Mouse (Mus musculus) liver, embryonic 11.5 days (tissue): ENCODE results near the gene Cfap99. TPM values are rescaled to one million over a fixed set of nuclear protein-coding genes. Genes with fewer than 3 reads are reported as not detected.

Experiments used
- ATAC-seq: fragments of 200-750 bp; cut with Nextera tagmentation; replicated peaks from 2 replicates; pipeline ENCODE4 v1.8.0; 2017; ENCODE audit warnings: moderate number of reproducible peaks, mild to moderate bottlenecking, moderate TSS enrichment, moderate library complexity; ENCODE audit not compliant: low FRiP score
- DNase-seq: peaks from one replicate; pipeline ENCODE4 v3.0.0-alpha.2; 2017; ENCODE audit warnings: low spot score
- H3K27ac ChIP-seq: fragments of 300-500 bp; sonication (generic); 2 replicates; pipeline ENCODE4 v1.5.1; 2014; ENCODE audit warnings: mild to moderate bottlenecking, low read depth, low read length, control low read depth
- H3K27me3 ChIP-seq: fragments of 300-500 bp; sonication (generic); replicated peaks from 2 replicates; pipeline ENCODE4 v1.6.1; 2014; ENCODE audit warnings: low read length, mixed read lengths; ENCODE audit not compliant: control insufficient read depth, insufficient read depth
- H3K36me3 ChIP-seq: fragments of 300-500 bp; sonication (generic); 2 replicates; pipeline ENCODE4 v1.6.1; 2014; ENCODE audit warnings: mild to moderate bottlenecking, low read length, moderate library complexity, mixed read lengths; ENCODE audit not compliant: control insufficient read depth, insufficient read depth
- H3K4me1 ChIP-seq: fragments of 300-500 bp; sonication (generic); replicated peaks from 2 replicates; pipeline ENCODE4 v1.6.1; 2014; ENCODE audit warnings: low read length, mixed read lengths; ENCODE audit not compliant: control insufficient read depth, insufficient read depth
- H3K4me2 ChIP-seq: fragments of 300-500 bp; sonication (generic); 2 replicates; pipeline ENCODE4 v1.6.1; 2014; ENCODE audit warnings: mild to moderate bottlenecking, control low read depth, moderate library complexity
- H3K4me3 ChIP-seq: fragments of 300-500 bp; sonication (generic); 2 replicates; pipeline ENCODE4 v1.5.1; 2014; ENCODE audit warnings: low read depth, low read length, control low read depth
- H3K9ac ChIP-seq: fragments of 300-500 bp; sonication (generic); 2 replicates; pipeline ENCODE4 v1.6.1; 2014; ENCODE audit warnings: low read depth, low read length, control low read depth
- H3K9me3 ChIP-seq: fragments of 300-500 bp; sonication (generic); 2 replicates; pipeline ENCODE4 v1.6.1; 2016; ENCODE audit warnings: low read length, inconsistent platforms, mixed read lengths; ENCODE audit not compliant: control insufficient read depth
- WGBS: fragments of 180-500 bp; shearing (Covaris S2); extraction: QIAGEN DNeasy Blood & Tissue Kit; methylation state at CpG from one replicate; pipeline ENCODE4 v1.1.7; 2014; 5-methylcytosine and 5-hydroxymethylcytosine counted together
- polyA plus RNA-seq: library from polyadenylated mRNA; unstranded; fragments of >200 nt; fragmentation: Nextera tagmentation; extraction: Ambion mirVana; gene quantifications from 2 replicates; pipeline ENCODE4 v1.2.1, GENCODE M21; 2014

Cfap99 gene
- polyA plus RNA-seq, 1 experiment from 2014 or later = not detected

DNA sequence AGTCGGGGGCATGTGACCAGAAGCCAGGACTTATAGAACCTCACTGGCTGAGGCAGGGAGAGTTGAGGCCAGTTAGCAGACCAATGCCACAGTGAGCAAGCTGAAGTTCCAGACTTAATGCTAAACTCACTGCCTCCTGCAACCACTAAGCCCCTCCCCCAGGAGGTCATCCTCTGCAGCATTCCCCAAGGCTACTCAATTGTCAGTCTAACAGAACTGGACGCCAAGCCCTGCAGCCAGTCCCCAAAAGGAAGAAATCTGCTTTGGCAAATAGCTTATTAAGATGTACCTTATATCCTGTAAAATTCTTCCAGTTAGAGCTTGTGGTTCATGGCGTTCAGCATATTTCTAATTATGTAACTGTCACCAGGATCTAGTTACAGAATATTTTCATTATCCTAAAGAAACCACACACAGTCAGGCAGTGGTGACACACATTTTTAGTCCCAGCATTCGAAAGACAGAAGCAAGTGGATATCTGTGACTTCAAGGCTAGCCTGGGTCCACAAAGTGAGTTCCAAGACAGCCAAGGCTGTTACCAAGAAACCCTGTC lies 35.4 kb upstream of the Cfap99 start:
- Histone ChIP-seq H3K4me1 (no peaks in the 10 kb centered on the region), H3K4me3 (no peak overlapping the region), H3K36me3 (no peaks in the 10 kb centered on the region), H3K4me2 (no peak overlapping the region), H3K27me3 (no peaks in the 10 kb centered on the region), H3K9me3 (no peaks in the 10 kb centered on the region), H3K27ac (no peak overlapping the region), H3K9ac (no peak overlapping the region)
- 60% methylated on average over 4 of the region's 4 CpGs for WGBS
- ATAC-seq = no peak
- DNase-seq = no peak

DNA sequence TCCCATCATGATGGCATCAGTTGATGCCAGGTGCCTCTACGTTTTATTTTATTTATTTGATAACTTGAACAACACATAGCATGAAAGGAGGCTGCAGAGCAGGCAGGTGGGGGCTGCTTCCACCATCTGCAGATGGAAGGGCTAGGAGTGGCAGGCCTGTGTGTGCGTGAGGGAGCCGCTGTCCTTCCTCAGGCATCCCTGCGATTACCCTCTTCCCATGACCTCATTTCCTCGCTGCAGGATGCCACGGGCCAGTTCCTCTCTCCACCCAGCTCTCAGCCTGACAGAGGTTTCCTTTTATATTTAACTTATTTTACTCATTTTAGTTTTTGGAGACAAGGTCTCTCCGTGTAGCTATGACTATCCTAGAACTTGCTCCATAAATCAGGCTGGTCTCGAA lies 34.1 kb upstream of the Cfap99 start:
- no peak overlapping the region for H3K27ac ChIP-seq
- H3K9me3 ChIP-seq = no peaks in the 10 kb centered on the region
- WGBS = 59% methylated on average over 8 of the region's 8 CpGs
- DNase-seq (no peak), ATAC-seq (no peak)
- H3K4me2 ChIP-seq = no peak overlapping the region
- H3K4me3 ChIP-seq = no peak overlapping the region
- no peaks in the 10 kb centered on the region for H3K27me3 ChIP-seq
- no peaks in the 10 kb centered on the region for H3K4me1 ChIP-seq
- no peak overlapping the region for H3K9ac ChIP-seq
- H3K36me3 ChIP-seq = no peaks in the 10 kb centered on the region

DNA sequence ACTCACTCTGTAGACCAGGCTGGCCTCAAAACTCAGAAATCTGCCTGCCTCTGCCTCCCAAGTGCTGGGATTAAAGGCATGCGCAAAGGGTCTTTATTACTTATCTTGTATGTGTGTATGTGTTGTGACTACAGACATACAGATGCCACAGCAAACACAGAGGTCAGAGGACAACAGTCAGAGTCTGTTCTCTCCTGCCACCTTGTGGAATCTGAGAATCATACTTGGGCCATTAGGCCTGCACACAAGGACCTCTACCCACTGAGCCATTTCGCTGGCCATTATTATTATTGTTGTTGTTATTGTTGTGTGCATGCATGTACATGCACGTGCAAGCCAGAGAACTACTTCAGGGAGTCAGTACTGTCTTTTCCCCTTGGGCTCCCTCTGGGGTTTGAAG lies 33.2 kb upstream of the Cfap99 start:
- Histone ChIP-seq H3K4me1 (no peaks in the 10 kb centered on the region), H3K4me2 (no peak overlapping the region), H3K27ac (no peak overlapping the region), H3K9ac (no peak overlapping the region), H3K27me3 (no peaks in the 10 kb centered on the region), H3K4me3 (no peak overlapping the region), H3K36me3 (no peaks in the 10 kb centered on the region), H3K9me3 (no peaks in the 10 kb centered on the region)
- ATAC-seq (no peak), DNase-seq (no peak)
- WGBS = 80% methylated on average over 3 of the region's 3 CpGs

DNA sequence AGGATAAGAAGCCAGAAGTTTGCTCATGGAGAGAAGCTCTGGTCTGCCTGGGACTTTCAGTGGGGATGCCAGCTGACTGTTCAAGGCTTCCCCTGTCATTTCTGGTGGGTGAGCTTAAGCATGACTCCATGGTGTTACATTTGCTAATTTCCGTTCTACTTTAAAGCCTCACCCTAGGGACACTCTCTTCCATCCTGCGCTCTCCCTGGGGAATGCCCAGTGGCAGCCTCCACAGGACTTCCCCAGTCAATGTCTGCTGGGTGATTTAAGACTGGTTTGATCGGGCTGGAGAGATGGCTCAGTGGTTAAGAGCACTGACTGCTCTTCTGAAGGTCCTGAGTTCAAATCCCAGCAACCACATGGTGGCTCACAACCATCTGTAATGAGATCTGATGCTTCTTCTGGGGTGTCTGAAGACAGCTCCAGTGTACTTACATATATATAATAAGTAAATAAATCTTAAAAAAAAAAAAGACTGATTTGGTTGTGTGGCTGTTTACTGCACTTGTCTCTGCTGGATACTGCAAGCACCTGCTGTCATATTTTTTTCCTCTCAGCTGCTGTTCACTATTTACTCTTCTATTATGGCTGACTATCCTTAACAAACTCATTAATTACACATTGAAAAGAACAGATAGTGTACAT lies 29.1 kb upstream of the Cfap99 start:
- no peaks in the 10 kb centered on the region for H3K36me3 ChIP-seq
- WGBS = 67% methylated on average over 3 of the region's 3 CpGs
- ATAC-seq (no peak), DNase-seq (no peak)
- H3K9me3 ChIP-seq = no peaks in the 10 kb centered on the region
- H3K9ac ChIP-seq = no peak overlapping the region
- H3K4me2 ChIP-seq = no peak overlapping the region
- no peak overlapping the region for H3K27ac ChIP-seq
- no peaks in the 10 kb centered on the region for H3K27me3 ChIP-seq
- no peaks in the 10 kb centered on the region for H3K4me1 ChIP-seq
- H3K4me3 ChIP-seq = no peak overlapping the region

DNA sequence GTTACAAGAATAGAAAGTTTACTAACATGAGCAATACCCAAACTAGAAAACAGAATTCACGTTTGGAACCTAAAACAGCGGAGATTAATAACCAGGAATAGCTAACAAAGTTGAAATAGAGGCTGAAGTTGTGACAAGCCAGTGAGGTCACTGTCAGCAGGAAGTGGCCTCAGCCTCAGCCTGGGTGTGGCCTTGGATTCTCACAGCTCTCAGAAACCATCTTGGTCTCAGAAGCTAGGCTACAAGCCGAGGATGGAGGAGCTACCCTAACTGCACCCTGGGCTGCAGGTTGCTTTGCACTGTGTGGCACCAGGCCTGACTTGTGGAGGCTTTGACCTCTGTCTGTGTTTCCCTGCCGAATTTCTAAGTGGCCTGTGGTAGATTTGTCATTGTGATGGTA lies 22.3 kb upstream of the Cfap99 start:
- no peak for ATAC-seq
- Histone ChIP-seq H3K4me2 (no peak overlapping the region), H3K36me3 (no peaks in the 10 kb centered on the region), H3K9ac (no peak overlapping the region), H3K4me3 (no peak overlapping the region), H3K27ac (no peak overlapping the region), H3K9me3 (no peaks in the 10 kb centered on the region), H3K27me3 (no peaks in the 10 kb centered on the region), H3K4me1 (peaks cover 3% of the 10 kb centered on the region; the same call in 1 of the 2 replicates)
- WGBS = 55% methylated on average over 4 of the region's 4 CpGs
- no peak for DNase-seq

DNA sequence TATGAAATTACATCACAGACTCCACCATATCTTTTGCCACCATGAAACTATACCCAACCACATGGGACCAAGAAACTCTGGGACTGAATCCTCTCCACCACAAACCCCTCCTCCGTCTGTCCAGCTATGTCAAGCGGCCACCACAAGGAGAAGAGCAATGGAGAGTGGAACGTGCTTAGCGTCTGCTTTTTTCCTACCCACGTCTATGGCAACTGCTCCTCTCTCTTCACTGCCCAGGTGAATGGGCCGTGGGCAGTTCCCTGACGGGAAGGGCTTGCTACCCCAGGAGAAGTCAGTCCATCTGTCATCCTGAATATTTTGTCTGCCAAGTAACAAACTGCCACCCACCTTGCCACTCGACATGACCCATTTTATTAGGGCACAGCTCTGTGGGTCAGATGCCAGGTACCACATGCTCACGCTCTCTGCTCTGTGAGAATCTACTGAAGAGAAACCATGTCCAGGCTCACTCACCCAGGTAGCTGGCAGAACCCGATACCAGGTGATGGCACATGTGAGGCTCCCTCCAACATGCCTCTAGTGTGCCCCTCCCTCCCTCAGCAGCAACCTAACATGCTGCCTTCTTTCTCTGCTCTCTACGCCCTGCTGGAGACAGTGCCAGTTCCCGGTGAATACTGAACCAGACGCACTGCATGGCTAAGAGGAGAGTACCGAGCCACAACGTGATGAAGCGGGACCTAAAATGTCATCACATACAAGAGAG lies 19.0 kb upstream of the Cfap99 start:
- ATAC-seq = peak; percentile 71
- Histone ChIP-seq H3K9me3 (no peaks in the 10 kb centered on the region), H3K4me1 (peaks cover 3% of the 10 kb centered on the region; the same call in 1 of the 2 replicates), H3K4me3 (no peak overlapping the region), H3K4me2 (peak overlapping the region; percentile 51), H3K27me3 (no peaks in the 10 kb centered on the region), H3K36me3 (no peaks in the 10 kb centered on the region), H3K9ac (peak overlapping the region; percentile 0; the same call in 1 of the 2 replicates), H3K27ac (peak overlapping the region; percentile 59)
- WGBS = 79% methylated on average over 16 of the region's 16 CpGs
- no peak for DNase-seq

DNA sequence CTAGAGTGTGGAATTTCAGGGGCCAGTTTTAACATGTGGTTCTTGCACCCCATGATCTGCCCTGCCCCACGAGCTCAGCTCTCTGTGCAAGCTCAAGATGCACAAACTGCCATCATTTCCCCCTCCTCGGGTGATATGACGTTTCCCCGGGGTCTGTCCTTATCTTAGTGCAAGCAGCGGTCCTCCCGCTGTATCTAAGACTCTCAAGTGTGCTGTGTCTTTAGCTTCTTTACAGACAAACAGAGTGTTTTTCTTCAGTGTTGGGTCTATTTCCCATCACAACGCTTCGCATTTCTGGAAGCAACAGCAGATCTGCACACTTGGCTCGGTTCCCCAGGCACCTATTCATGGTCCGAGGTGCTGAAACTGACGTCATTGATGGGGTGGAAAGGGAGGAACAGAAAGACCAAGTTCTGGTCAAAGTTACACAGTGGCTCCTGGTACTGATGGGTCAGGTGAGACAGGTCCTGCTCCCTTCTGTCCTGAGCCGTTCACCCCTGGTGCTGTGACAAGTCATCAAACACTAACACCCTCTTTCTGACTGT lies 18.4 kb upstream of the Cfap99 start:
- ATAC-seq = peak; percentile 83

DNA sequence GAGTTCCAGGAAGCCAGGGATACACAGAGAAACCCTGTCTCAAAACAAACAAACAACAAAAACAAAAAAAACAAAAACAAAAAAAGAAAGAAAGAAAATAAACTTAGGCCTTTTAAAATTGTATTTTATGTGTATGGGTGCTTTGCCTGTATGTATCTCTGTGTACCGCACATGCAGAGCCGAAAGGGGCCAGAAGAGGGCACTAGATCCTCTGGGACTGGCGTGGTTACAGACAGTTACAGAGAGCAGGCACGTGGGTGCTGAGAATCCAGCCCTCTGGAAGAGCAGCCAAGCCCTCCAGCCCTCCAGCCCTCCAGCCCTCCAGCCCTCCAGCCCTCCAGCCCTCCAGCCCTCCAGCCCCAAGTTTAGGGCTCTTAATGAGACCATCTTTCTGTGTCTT lies 16.7 kb upstream of the Cfap99 start:
- WGBS = 22% methylated on average over 4 of the region's 4 CpGs
- DNase-seq (peak; percentile 46), ATAC-seq (no peak)
- Histone ChIP-seq H3K4me1 (peaks cover 3% of the 10 kb centered on the region; the same call in 1 of the 2 replicates), H3K27ac (no peak overlapping the region), H3K9ac (no peak overlapping the region), H3K4me3 (no peak overlapping the region), H3K9me3 (no peaks in the 10 kb centered on the region), H3K4me2 (no peak overlapping the region), H3K27me3 (no peaks in the 10 kb centered on the region), H3K36me3 (no peaks in the 10 kb centered on the region)

More for the DNA sequence above, 18.4 kb upstream of the Cfap99 start:
- WGBS = 39% methylated on average over 12 of the region's 12 CpGs
- Histone ChIP-seq H3K36me3 (no peaks in the 10 kb centered on the region), H3K4me2 (peak overlapping the region; percentile 51), H3K9ac (peak overlapping the region; percentile 0; the same call in 1 of the 2 replicates), H3K9me3 (no peaks in the 10 kb centered on the region), H3K4me3 (no peak overlapping the region), H3K27me3 (no peaks in the 10 kb centered on the region), H3K4me1 (peaks cover 3% of the 10 kb centered on the region; the same call in 1 of the 2 replicates), H3K27ac (peak overlapping the region; percentile 59)
- DNase-seq = peak; percentile 42
